Mouse (Mus musculus): Measurements from ENCODE around the gene Pip4k2a. TPM values are rescaled to one million over a fixed set of nuclear protein-coding genes. Genes with fewer than 3 reads are reported as not detected.

Gene Pip4k2a
- polyA plus RNA-seq, 2 experiments, result 15.2 to 16.6 TPM

- no peak for TF ChIP-seq CTCF (IDR thresholded peaks at IDR 0.05; ENCODE audit: low read depth)
- TF ChIP-seq EP300 (IDR thresholded peaks at IDR 0.05; ENCODE audit: low read depth), result peak; percentile 50
- ATAC-seq (ENCODE audit: insufficient read depth) (no peak), DNase-seq (ENCODE audit: low read depth in 3 of 3, low spot score in 3 of 3) (no peak)
- Histone ChIP-seq H3K4me2 (ENCODE audit: low read depth) (no peak overlapping the region), H3K9ac (replicated peaks) (no peak overlapping the region; the same call in 1 of the 2 replicates), H3K27ac (no peak overlapping the region; the same call in 1 of the 2 replicates), H3K4me1 (replicated peaks; ENCODE audit: control insufficient read depth in 2 of 2, insufficient read depth in 2 of 2, low read length in 1 of 2) (peaks cover 48 to 49% of the 10 kb centered on the region in 2 experiments), H3K27me3 (ENCODE audit: control insufficient read depth, insufficient read depth, low read length) (no peaks in the 10 kb centered on the region), H3K36me3 (replicated peaks; ENCODE audit: control insufficient read depth, insufficient read depth, low read depth) (no peaks in the 10 kb centered on the region), H3K4me3 (ENCODE audit: insufficient read depth in 1 of 2, low read depth in 2 of 2, low read length in 2 of 2) (no peak overlapping the region), H3K9me3 (ENCODE audit: control insufficient read depth, low read length) (no peaks in the 10 kb centered on the region)
- 68% methylated on average over 9 of the region's 9 CpGs for WGBS (ENCODE audit: insufficient replicate concordance)
Observed at GRCm38 (mm10) chr2:18934131-18934530, 63.8 kb downstream of the Pip4k2a start.

GRCm38 (mm10) chr2:18933418-18933817, 64.5 kb downstream of the Pip4k2a start:
- no peaks in the 10 kb centered on the region for H3K9me3 ChIP-seq (ENCODE audit: control insufficient read depth, low read length)
- WGBS (ENCODE audit: insufficient replicate concordance), result 82% methylated on average over 7 of the region's 7 CpGs
- H3K27me3 ChIP-seq (ENCODE audit: control insufficient read depth, insufficient read depth, low read length), result no peaks in the 10 kb centered on the region
- TF ChIP-seq CTCF (IDR thresholded peaks at IDR 0.05; ENCODE audit: low read depth) (no peak), EP300 (IDR thresholded peaks at IDR 0.05; ENCODE audit: low read depth) (no peak)
- H3K4me2 ChIP-seq (ENCODE audit: low read depth), result no peak overlapping the region
- DNase-seq (ENCODE audit: low read depth in 3 of 3, low spot score in 3 of 3) (no peak), ATAC-seq (ENCODE audit: insufficient read depth) (no peak)
- H3K9ac ChIP-seq (replicated peaks), result no peak overlapping the region
- peaks cover 47 to 51% of the 10 kb centered on the region in 2 experiments for H3K4me1 ChIP-seq (replicated peaks; ENCODE audit: control insufficient read depth in 2 of 2, insufficient read depth in 2 of 2, low read length in 1 of 2)
- H3K4me3 ChIP-seq (ENCODE audit: insufficient read depth in 1 of 2, low read depth in 2 of 2, low read length in 2 of 2), result no peak overlapping the region
- H3K36me3 ChIP-seq (replicated peaks; ENCODE audit: control insufficient read depth, insufficient read depth, low read depth), result no peaks in the 10 kb centered on the region
- no peak overlapping the region for H3K27ac ChIP-seq

- no peak overlapping the region for H3K4me3 ChIP-seq (ENCODE audit: insufficient read depth in 1 of 2, low read depth in 2 of 2, low read length in 2 of 2)
- H3K27me3 ChIP-seq (ENCODE audit: control insufficient read depth, insufficient read depth, low read length), result no peaks in the 10 kb centered on the region
- no peak overlapping the region for H3K9ac ChIP-seq (replicated peaks)
- TF ChIP-seq CTCF (IDR thresholded peaks at IDR 0.05; ENCODE audit: low read depth) (no peak), EP300 (IDR thresholded peaks at IDR 0.05; ENCODE audit: low read depth) (no peak)
- H3K9me3 ChIP-seq (ENCODE audit: control insufficient read depth, low read length), result no peaks in the 10 kb centered on the region
- H3K4me2 ChIP-seq (ENCODE audit: low read depth), result no peak overlapping the region
- WGBS (ENCODE audit: insufficient replicate concordance), result 82% methylated on average over 13 of the region's 13 CpGs
- DNase-seq (ENCODE audit: low read depth in 3 of 3, low spot score in 3 of 3) (no peak), ATAC-seq (ENCODE audit: insufficient read depth) (no peak)
- H3K4me1 ChIP-seq (replicated peaks; ENCODE audit: control insufficient read depth in 2 of 2, insufficient read depth in 2 of 2, low read length in 1 of 2), result peaks cover 27 to 31% of the 10 kb centered on the region in 2 experiments
- H3K27ac ChIP-seq, result no peak overlapping the region
- H3K36me3 ChIP-seq (replicated peaks; ENCODE audit: control insufficient read depth, insufficient read depth, low read depth), result no peaks in the 10 kb centered on the region
Observed at GRCm38 (mm10) chr2:18930318-18931060, 67.4 kb downstream of the Pip4k2a start.

- WGBS (ENCODE audit: insufficient replicate concordance), result 20% methylated on average over 7 of the region's 7 CpGs
Observed at GRCm38 (mm10) chr2:18928597-18929257, 69.2 kb downstream of the Pip4k2a start.

GRCm38 (mm10) chr2:18928196-18928595, 69.7 kb downstream of the Pip4k2a start:
- DNase-seq (ENCODE audit: low read depth in 3 of 3, low spot score in 3 of 3), result no peak
- H3K4me3 ChIP-seq (ENCODE audit: insufficient read depth in 1 of 2, low read depth in 2 of 2, low read length in 2 of 2), result no peak overlapping the region
- 43% methylated on average over 8 of the region's 8 CpGs for WGBS (ENCODE audit: insufficient replicate concordance)
- no peak overlapping the region for H3K27ac ChIP-seq
- peaks cover 12 to 14% of the 10 kb centered on the region in 2 experiments for H3K4me1 ChIP-seq (replicated peaks; ENCODE audit: control insufficient read depth in 2 of 2, insufficient read depth in 2 of 2, low read length in 1 of 2)
- no peaks in the 10 kb centered on the region for H3K9me3 ChIP-seq (ENCODE audit: control insufficient read depth, low read length)
- no peak for TF ChIP-seq CTCF (IDR thresholded peaks at IDR 0.05; ENCODE audit: low read depth)
- no peak for TF ChIP-seq EP300 (IDR thresholded peaks at IDR 0.05; ENCODE audit: low read depth)
- no peaks in the 10 kb centered on the region for H3K27me3 ChIP-seq (ENCODE audit: control insufficient read depth, insufficient read depth, low read length)
- no peaks in the 10 kb centered on the region for H3K36me3 ChIP-seq (replicated peaks; ENCODE audit: control insufficient read depth, insufficient read depth, low read depth)
- no peak for ATAC-seq (ENCODE audit: insufficient read depth)
- no peak overlapping the region for H3K4me2 ChIP-seq (ENCODE audit: low read depth)
- no peak overlapping the region for H3K9ac ChIP-seq (replicated peaks)

More at GRCm38 (mm10) chr2:18928597-18929257, 69.2 kb downstream of the Pip4k2a start:
- Histone ChIP-seq H3K36me3 (replicated peaks; ENCODE audit: control insufficient read depth, insufficient read depth, low read depth) (no peaks in the 10 kb centered on the region), H3K9me3 (ENCODE audit: control insufficient read depth, low read length) (no peaks in the 10 kb centered on the region), H3K4me3 (ENCODE audit: insufficient read depth in 1 of 2, low read depth in 2 of 2, low read length in 2 of 2) (no peak overlapping the region), H3K27me3 (ENCODE audit: control insufficient read depth, insufficient read depth, low read length) (no peaks in the 10 kb centered on the region), H3K4me1 (replicated peaks; ENCODE audit: control insufficient read depth in 2 of 2, insufficient read depth in 2 of 2, low read length in 1 of 2) (peaks cover 12 to 14% of the 10 kb centered on the region in 2 experiments), H3K27ac (peak overlapping the region; percentile 23), H3K9ac (replicated peaks) (no peak overlapping the region; the same call in 1 of the 2 replicates), H3K4me2 (ENCODE audit: low read depth) (peak overlapping the region; percentile 18; the same call in 1 of the 2 replicates)
- peak; percentile 69 for ATAC-seq (ENCODE audit: insufficient read depth)
- DNase-seq (ENCODE audit: low read depth in 3 of 3, low spot score in 3 of 3), result no peak
- TF ChIP-seq EP300 (IDR thresholded peaks at IDR 0.05; ENCODE audit: low read depth) (no peak), CTCF (IDR thresholded peaks at IDR 0.05; ENCODE audit: low read depth) (no peak)

All from liver, embryonic 14.5 days (tissue).